Mouse (Mus musculus): ENCODE results near the gene Anapc10.
"Not testable (repeated sequence)": the region's sequence is repeated elsewhere in the genome, so short reads cannot be mapped to it uniquely, and the experiment has no call there.

Gene Anapc10

DNA sequence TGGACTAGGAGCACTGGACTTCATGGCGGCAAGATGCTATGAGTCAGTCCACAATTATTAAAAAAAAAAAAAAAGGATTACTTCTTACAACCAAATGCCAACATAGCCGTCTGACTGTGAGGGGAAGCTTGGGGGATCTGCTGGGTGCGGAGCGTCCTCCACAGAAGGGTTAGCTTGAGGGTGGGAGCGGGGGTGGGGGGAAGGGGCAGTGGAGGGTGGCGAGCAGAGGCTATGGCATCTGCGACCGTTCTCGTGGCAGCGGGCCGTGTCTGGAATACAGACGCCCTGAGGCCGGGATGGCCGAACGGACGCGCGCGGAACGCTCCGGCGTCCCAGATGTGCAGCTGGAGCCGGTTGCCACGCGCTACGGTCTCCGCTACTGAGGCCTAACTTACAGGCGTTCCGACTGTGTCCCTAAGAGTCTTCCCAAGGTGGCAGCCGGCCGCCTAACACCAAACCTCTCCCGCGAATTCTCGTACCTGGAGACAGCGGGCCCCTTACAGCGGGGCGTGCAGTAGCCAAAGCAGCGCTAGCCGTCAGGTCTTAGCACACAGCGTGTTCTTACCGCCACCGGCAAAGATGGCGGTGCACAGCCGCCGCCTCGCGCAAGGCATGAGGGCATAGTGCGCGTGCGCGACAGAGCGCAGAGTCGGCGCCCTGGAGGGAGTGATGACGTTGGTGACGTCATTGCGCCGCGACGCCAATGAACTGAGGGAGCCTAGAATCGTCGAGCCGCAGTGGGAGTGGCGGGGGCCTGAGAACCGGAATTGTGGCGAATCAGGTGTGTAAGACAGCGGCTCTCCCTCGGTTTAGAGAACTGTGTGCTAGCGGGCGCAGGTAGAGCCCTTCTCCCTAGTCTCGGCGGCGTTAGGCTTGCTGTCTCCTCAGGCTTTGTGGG lies at the start of gene Anapc10, which contains the start of gene Abce1:
TSS of gene Anapc10 (plus strand) at position 757 of the 898 bp plus-strand sequence.
TSS of gene Abce1 (minus strand) at position 677 of the 898 bp plus-strand sequence.
- DNase-seq = peak; percentile 99

DNA sequence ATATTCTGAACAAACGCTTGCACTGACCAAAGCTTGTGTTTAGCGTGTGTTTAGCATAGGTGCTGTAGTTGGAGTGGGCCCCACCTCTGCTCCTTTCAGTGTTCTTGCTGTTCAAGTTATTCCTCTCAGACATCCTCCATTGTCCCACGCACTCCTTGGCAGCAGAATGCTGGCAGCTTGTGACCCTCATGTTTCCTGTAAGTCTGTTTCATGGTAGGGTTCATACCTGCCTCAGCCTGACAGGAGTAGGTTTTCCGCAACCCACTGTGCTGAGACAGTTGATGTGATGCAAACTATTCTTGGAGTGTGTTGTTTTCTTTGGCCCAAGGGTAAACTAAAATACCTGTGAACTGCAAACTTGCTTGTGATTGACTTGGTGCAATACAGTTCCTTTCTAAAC lies 35.2 kb upstream of the Anapc10 start:
- DNase-seq = no peak

DNA sequence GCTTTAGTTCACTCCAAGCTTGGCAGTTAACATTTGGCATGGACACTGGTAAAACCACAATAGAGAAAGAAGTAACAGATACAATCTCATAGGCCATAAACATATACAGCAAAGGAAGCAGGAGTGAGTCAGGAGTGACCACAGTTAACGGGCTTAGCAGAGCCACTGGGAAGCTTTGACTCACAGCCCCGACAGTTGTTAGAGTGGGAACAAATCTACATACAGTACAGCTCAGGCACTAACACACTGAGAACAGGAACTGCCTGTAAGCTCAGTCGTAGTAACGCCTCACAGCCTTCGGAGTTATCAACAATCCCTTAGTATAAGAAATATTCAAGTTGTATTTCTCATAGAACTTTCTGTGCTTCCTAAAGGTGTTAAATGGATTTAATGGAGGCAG lies 32.6 kb upstream of the Anapc10 start:
- no peak for DNase-seq

DNA sequence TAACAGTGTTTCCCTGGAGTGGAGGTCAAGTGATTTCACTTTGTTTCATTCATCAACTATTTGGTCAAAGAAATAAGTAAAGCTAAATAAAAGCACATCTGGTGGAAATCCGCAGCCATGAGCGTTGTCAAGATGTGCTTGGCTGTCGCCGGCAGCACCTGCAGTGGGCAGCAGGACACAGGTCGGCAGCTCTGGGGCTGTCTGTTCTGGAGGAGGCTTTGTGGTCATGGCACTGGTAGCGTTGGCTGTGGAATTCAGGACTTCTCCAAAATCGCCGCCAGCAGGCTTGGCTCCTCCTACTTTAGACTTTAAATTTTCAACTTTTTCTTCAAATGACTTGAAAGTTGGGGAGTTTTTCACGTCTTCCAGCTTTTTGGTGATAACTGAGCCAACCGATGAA lies 31.5 kb upstream of the Anapc10 start:
- DNase-seq = not testable (repeated sequence)

DNA sequence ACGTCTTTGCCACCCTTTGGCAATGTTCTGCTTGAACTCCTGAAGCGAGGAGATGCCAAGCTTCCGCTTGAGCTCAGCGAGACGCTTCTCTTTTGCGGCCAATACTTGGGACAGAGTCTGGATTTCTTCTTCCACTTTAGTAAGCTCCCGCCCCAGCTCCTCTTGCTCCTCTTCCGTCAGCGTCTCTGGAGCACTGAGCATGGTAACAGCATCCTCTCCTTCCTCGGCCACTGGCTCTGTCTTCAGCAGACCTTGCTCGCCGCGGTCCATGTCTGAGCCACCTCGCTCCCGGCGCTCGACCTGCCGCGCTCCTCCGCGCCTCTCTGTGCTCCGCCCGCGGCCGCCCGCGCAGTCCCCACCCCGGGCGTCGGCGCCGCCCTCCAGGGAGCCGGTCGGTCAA lies 31.1 kb upstream of the Anapc10 start:
- peak; percentile 44 for DNase-seq

DNA sequence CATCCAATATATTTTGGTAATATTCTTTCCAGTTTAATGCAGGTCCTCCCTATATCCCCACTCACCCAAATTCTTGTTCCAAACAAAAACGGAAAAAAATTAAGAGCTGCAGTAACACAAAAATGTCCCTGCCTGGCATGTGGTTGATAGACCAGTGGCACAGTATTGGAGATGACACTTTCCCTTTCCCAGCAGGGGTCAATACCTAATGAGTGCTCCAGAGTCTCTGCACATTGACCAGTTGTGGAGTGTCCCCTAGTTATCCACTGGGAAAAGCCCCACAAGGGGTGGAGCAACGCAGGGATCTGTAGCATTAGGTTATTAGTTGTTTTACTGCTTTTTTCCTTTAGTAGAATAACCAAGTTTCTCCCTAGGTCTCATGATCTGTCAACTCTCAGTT lies 30.7 kb upstream of the Anapc10 start:
- DNase-seq = no peak

DNA sequence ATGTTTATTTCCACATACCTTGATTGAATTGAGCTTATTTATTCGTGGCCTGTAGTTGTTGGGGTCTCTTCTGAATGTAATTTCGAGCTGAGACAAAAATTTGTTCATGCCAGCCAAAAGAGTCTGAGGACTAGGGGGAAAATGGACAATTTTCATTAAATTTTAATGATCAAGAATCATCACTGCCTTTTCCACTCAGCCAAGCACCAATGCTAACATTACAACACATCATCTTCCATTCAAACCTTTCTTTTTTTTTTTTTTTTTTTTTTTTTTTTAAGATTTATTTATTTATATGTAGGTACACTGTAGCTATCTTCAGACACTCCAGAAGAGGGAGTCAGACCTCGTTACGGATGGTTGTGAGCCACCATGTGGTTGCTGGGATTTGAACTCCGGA lies 25.7 kb upstream of the Anapc10 start:
- not testable (repeated sequence) for DNase-seq

DNA sequence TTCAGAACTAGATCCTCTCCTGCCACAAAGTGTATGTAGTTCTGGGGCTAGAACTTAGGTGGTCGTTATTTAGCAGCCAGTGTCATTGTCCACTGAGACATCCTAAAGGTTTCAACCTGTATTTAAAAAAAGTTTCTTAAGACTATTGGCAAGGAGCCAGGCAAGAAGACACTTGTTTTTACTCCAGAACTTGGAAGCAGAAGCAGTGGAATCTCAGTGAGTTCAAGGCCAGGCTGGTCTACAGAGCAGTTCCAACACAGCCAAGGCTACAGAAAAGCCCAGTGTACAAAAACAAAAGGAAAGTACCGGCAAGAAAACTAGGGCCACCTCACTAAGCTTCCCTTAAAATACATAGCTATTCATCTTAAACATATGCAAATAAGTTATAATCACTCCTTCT lies 19.1 kb upstream of the Anapc10 start:
- DNase-seq = no peak

DNA sequence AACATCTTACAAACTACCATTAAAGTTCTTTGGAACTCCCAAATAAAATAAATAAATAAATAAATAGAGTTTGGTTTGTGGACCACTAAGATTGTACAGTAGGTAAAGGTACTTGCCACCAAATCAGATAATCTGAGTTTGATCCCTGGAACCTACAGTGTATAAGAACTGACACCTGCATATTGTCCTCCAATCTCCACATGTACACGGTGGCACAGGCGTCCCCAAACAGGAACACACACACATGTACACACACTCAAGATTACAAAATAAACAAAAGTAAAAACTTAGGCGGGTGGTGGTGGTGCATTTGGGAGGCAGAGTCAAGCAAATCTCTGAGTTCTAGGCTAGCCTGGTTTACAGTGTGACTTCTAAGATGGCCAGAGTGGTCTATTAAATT lies 4.9 kb upstream of the Anapc10 start:
- DNase-seq = no peak

DNA sequence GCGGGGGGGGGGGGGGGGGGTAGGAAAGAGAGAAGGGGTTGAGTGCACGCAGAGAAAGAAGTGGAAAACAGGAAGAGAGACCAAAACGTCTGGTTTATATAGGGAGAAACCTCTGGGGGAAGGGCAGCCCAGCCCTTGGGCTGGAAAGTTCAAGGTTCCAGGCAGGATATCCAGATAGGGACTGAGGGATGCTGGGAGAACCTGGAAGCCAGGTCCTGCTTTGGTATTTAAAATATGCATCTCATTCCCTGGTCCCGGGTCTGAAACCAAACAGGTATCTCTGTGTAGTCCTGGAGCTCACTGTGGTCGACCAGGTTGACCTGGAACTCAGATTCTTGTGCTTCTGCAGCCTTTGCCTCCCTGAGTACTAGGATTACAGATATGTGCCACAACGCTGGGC lies 1.1 kb downstream of the Anapc10 start:
- no peak for DNase-seq

DNA sequence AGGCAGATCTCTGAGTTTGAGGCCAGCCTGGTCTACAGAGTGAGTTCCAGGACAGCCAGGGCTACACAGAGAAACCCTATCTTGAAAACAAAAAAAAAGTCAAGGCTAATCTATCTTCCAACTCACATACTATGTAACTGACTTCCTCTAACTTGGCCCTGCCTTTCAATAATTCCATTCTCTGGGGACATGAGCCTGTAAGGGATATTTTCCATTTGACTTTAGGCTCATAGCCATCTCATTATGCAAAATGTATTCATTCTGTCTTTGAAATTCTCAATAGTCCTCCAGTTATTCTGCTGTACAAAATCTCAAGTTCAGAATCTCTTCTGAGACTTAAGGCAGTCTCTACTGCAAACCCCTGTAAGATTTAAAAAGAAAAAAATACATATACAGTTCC lies 9.9 kb downstream of the Anapc10 start:
- DNase-seq = no peak

DNA sequence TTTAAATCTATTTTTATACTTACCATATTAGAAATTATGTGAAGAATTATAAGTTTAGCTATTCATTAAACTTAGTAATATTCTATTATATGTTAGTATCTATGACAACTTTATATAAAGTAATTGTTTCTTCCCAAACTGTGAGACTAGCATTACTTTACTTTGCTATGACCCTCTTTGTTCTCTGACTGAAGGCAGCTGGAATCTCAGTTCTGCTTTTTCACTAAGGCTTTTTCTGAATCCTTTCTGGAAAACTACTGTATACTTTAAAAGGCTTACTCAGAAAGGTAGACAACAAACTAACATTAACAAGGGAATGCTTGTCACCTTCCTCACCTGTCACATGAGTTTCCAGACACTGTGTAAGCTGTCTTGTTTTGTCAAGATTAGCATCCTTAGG lies 11.7 kb downstream of the Anapc10 start:
- DNase-seq = no peak

DNA sequence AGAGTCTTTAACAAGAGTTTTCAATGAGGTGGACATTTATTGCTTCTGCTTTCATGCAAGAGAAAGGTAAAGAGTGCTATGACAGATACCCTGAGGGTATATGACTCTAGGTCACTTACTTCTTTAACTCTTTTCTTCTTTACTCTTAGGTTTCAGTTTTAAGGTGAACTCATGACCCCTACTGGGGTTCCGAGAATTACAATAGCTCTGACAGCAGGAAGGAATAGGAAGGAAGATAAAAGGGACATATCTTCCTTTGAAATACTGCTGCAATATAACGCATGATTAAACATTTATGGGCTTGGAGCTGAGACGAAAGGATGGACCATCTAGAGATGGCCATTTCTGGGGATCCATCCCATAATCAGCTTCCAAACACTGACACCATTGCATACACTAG lies 13.0 kb downstream of the Anapc10 start:
- DNase-seq = no peak

DNA sequence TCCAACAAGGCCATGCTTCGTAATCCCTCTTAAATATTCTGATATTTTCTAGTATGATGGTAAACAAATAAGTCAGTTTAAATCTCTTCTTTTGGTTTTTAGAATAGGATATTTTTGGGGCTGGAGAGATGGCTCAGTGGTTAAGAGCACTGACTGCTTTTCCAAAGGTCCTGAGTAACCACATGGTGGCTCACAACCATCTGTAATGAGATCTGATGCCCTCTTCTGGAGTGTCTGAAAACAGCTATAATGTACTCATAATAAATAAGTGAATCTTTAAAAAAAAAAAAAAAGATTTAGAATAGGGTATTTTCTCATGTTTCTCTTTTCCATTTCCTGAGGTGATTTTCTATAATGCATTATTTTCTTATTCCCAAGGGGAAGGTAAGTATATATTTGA lies 16.3 kb downstream of the Anapc10 start:
- no peak for DNase-seq

DNA sequence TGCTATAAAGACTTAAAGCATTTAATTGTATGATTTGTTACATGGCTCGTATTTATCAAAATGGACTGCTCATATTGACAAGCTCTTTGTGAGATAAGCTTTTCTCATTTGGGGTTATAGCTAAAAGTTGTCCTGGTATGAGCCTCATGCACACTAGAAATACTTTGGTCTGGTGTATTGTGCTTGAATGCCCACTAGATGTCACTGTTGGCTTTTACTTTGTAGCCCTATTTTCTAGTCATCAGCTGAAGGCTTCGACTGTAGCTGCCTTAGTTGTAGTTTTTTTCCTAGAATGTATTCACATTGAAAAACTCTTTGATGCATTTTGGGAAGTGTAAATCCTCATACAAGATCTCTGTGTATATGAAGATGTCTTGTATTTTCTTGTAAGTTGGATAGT lies 22.7 kb downstream of the Anapc10 start:
- no peak for DNase-seq

DNA sequence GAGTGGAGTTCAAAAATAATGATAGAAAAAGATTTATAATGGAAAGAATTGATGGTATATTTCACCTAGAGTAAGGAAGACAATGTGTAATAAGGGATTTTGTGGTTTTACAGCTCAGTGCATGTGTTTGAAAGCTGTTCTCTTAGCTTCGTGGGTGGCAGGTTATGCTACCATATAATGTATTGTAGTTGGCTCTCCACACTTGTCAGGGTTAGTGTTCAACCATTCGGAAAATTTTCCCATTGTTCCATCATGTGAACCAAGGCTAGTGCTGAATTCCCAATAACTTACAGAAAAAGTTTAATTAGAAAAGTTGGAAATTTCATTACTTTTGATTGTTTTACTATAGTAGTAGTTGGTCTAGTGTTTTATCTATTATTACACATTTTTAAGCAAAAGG lies 36.6 kb downstream of the Anapc10 start:
- DNase-seq = no peak

DNA sequence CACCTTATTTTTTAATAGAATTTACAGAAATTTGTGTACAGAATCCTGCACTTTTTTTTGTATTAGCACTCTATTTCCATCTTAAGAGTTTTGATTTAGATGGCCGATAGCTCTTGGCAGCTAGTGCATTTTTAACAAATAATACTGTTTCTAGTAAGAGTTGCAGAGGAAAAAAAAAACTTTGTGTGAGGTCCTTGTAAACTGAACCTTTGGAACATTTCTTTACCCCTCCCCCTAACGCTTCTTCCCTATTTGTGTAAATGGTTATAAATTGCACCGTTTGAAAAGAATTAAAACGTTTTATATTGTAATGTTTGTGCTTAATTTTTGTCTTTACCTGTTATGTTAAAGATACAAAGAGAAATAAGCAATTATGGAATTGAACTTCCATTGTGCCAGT lies 37.0 kb downstream of the Anapc10 start:
- no peak for DNase-seq

DNA sequence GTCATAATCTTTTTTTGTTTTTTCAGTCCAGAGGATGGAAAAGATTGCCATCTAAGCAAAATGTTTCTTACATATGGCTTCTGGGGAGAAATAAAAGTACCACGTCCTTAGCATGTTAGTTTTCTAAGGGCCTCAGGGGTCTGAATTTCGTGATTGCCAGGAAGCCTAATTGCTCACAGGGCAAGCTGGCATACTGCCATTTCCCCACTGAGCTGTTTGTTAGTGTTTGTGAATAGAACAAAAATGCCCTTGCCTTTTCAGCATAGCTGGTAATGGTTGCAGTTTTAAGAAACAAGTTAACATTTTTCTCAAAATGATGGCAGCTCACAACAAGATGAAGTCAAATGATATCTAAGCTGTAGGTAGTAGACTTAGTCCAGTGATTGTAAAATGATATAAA lies 38.7 kb downstream of the Anapc10 start:
- DNase-seq = no peak

DNA sequence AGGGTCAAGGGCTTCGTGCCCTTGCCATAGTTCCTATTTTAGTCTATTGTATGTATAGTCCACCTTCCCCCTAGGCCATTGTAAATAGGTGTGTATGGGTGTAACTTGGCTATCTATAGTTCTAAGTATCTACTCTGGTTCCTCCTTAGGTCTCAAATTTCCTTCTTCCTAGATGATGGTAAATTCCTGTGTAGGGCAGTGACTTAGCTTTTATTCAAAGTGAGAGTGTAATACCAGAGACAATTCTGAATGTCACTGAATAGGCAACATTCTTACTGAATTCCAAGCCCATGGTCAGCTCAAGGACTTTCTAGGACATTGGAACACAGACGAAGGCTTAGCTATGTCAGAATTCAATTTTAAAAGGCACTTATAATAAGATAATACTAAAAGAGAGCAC lies 83.3 kb downstream of the Anapc10 start:
- DNase-seq = not testable (repeated sequence)

DNA sequence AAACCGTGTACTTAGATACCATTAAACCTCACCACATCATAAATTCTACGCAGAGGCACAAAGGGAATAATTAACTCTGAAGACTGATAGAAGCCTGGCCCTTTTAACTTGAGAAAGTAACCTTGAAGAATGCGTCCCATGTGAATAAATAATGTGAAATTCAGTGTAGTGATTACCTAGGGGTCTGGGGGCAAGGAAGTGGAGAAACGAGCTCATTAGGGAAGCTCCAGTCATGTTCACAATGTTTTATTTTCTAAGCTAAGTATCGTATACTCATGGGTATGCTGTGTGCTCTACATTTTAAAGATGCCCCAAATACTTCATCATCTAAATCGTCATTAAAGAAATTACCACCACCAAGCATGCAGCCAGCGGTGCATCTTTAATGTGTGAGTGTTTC lies 85.1 kb downstream of the Anapc10 start:
- DNase-seq = no peak

DNA sequence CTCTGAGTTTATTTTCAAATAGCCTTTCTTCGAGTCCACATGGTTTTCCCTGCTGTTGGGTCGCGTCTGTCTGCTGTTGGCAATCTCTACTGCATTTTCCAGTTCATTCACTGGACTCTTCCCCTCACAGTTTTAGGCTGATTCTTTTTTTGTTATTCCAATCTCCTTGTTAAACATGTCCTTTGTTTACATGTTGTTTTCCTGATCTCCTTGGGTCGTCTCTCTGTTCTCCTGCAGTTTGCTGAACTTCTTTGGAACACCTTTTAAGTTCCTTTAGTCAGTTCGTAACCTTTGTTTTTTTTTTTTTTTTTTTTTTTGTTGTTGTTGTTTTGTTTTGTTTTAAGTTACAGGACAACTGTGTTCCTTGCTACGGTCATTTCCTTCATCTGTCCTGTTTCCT lies 92.9 kb downstream of the Anapc10 start:
- DNase-seq = no peak

DNA sequence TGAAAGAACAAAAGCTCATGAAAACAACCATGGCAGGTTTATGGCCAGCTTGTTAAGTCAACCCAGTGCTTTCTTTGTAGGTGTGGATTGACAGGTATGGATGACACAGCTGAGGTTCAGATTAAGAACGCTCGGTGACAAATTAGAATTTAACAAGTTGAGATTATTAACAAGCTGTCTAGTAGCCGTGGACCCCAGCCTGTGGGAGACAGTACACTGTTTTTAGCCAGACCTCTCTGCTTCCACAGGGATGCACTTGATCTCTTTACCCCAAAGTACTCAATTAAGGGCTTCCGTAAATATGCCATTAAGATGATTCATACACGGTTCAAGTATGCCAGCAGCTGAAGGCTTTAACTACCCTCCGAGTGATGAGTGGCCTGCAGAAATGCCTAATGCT lies 95.4 kb downstream of the Anapc10 start:
- no peak for DNase-seq

DNA sequence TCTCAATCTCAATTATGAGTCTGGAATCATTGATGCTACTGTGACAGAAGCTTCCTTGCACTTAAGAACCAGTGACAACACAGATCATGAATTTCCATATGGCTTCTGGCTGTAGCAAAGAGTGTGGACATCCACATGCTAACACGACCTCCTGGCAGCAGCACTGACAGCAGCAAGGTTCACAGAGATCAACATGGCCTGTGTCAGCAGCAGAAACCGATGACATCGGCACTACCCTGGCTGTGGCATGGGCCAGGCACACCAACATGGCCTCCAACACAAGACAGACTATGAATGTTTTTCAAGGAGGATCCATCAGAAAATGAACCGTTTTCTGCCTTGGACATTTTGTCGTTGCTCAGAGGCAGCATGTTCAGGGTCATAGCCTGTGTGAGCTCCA lies 114.9 kb downstream of the Anapc10 start:
- no peak for DNase-seq

Measured in thymus, postnatal 4 days (tissue).